Comparison of ENCODE assay signal across 25 mouse cellular contexts in genomic region chr10:12354106-12354505, GRCm38 (mm10).
DNase-seq lines count a peak whose midpoint lies in the region; ATAC-seq and TF ChIP-seq lines count a peak whose summit lies in the region.
"Had no signal": no experiment of that assay in that cellular context is flagged by ENCODE, and none has a peak within 500 bp of the region (broad histone marks: within the 10 kb centered on the region; RNA-seq: fewer than 3 reads in every experiment).

No protein-coding gene starts in this region.

- no peak overlapping the region for H3K4me2 ChIP-seq in forebrain, postnatal 0 days (ENCODE audit: low read depth)
- H3K4me2 ChIP-seq in heart, embryonic 12.5 days: no peak overlapping the region
- H3K4me2 ChIP-seq in heart, postnatal 0 days (ENCODE audit: low read depth, low read length): no peak overlapping the region
- H3K4me2 ChIP-seq: hindbrain, embryonic 13.5 days; liver, embryonic 12.5 days; midbrain, embryonic 15.5 days; neural tube, embryonic 15.5 days had no signal

- no peak overlapping the region for H3K9ac ChIP-seq in forebrain, postnatal 0 days
- no peak overlapping the region for H3K9ac ChIP-seq in heart, embryonic 12.5 days
- no peak overlapping the region for H3K9ac ChIP-seq in heart, postnatal 0 days (replicated peaks; ENCODE audit: low read depth, low read length)
- H3K9ac ChIP-seq: hindbrain, embryonic 13.5 days; liver, embryonic 12.5 days; liver, postnatal 0 days; midbrain, embryonic 15.5 days; neural tube, embryonic 15.5 days had no signal

- H3K9me3 ChIP-seq in forebrain, postnatal 0 days (ENCODE audit: low read length): no peaks in the 10 kb centered on the region
- no peaks in the 10 kb centered on the region for H3K9me3 ChIP-seq in forebrain, embryonic 10.5 days
- no peaks in the 10 kb centered on the region for H3K9me3 ChIP-seq in heart, embryonic 12.5 days (replicated peaks)
- no peaks in the 10 kb centered on the region for H3K9me3 ChIP-seq in heart, postnatal 0 days (replicated peaks; ENCODE audit: control insufficient read depth, low read length)
- H3K9me3 ChIP-seq: hindbrain, embryonic 13.5 days; liver, embryonic 12.5 days; midbrain, embryonic 10.5 days; midbrain, embryonic 15.5 days; neural tube, embryonic 15.5 days had no signal

- WGBS in forebrain, postnatal 0 days: 64% methylated on average over 5 of the region's 5 CpGs
- 88% methylated on average over 5 of the region's 5 CpGs for WGBS in forebrain, embryonic 10.5 days
- WGBS in heart, embryonic 12.5 days: 38% methylated on average over 5 of the region's 5 CpGs
- WGBS in heart, postnatal 0 days: 39% methylated on average over 5 of the region's 5 CpGs

- no peak overlapping the region for H3K4me3 ChIP-seq in forebrain, postnatal 0 days (ENCODE audit: low read depth, low read length)
- H3K4me3 ChIP-seq in forebrain, embryonic 10.5 days: no peak overlapping the region
- no peak overlapping the region for H3K4me3 ChIP-seq in heart, embryonic 12.5 days
- H3K4me3 ChIP-seq in heart, postnatal 0 days (ENCODE audit: low read depth, low read length): no peak overlapping the region
- H3K4me3 ChIP-seq: erythroblast, embryonic 14.5 days; hindbrain, embryonic 13.5 days; liver, embryonic 12.5 days; midbrain, embryonic 10.5 days; midbrain, embryonic 15.5 days; neural tube, embryonic 15.5 days had no signal

- H3K27ac ChIP-seq in forebrain, postnatal 0 days (ENCODE audit: low read depth, low read length): no peak overlapping the region
- H3K27ac ChIP-seq in forebrain, embryonic 10.5 days: no peak overlapping the region
- peak overlapping the region; percentile 73 for H3K27ac ChIP-seq in heart, embryonic 12.5 days (ENCODE audit: poor library complexity, severe bottlenecking)
- H3K27ac ChIP-seq in heart, postnatal 0 days (ENCODE audit: low read depth): peak overlapping the region; percentile 86
- H3K27ac ChIP-seq: hindbrain, embryonic 13.5 days; liver, embryonic 12.5 days; midbrain, embryonic 10.5 days; midbrain, embryonic 15.5 days; neural tube, embryonic 15.5 days had no signal

- H3K27me3 ChIP-seq in forebrain, postnatal 0 days (ENCODE audit: insufficient read depth, low read length): no peaks in the 10 kb centered on the region
- no peaks in the 10 kb centered on the region for H3K27me3 ChIP-seq in forebrain, embryonic 10.5 days (ENCODE audit: poor library complexity, severe bottlenecking)
- H3K27me3 ChIP-seq in heart, embryonic 12.5 days (replicated peaks): no peaks in the 10 kb centered on the region
- no peaks in the 10 kb centered on the region for H3K27me3 ChIP-seq in heart, postnatal 0 days (ENCODE audit: control insufficient read depth, insufficient read depth, low read length)
- H3K27me3 ChIP-seq: hindbrain, embryonic 13.5 days; liver, embryonic 12.5 days; midbrain, embryonic 15.5 days; neural tube, embryonic 15.5 days; Patski had no signal

- no peak for TF ChIP-seq CTCF in forebrain, postnatal 0 days (IDR thresholded peaks at IDR 0.05; ENCODE audit: low read depth)
- no peak for TF ChIP-seq CTCF in heart, postnatal 0 days (IDR thresholded peaks at IDR 0.05; ENCODE audit: low read depth)

- peak; percentile 88 for ATAC-seq in forebrain, postnatal 0 days
- no peak for ATAC-seq in heart, embryonic 12.5 days (ENCODE audit: insufficient number of reproducible peaks, low FRiP score)
- ATAC-seq in heart, postnatal 0 days (ENCODE audit: insufficient read depth, low read depth): peak; percentile 21; the same call in 1 of the 2 replicates
- ATAC-seq: forebrain, embryonic 14.5 days; intestine, embryonic 16.5 days; liver, embryonic 12.5 days; liver, postnatal 0 days; midbrain, embryonic 15.5 days; Patski had no signal

- no peaks in the 10 kb centered on the region for H3K4me1 ChIP-seq in forebrain, postnatal 0 days (ENCODE audit: insufficient read depth)
- no peaks in the 10 kb centered on the region for H3K4me1 ChIP-seq in forebrain, embryonic 10.5 days
- 0 out of 2 replicates have a peak, but pooled peaks cover 12% of the 10 kb centered on the region for H3K4me1 ChIP-seq in heart, embryonic 12.5 days (replicated peaks)
- H3K4me1 ChIP-seq in heart, postnatal 0 days (ENCODE audit: control insufficient read depth, insufficient read depth): 0 out of 2 replicates have a peak, but pooled peaks cover 6% of the 10 kb centered on the region
- H3K4me1 ChIP-seq: hindbrain, embryonic 13.5 days; liver, embryonic 12.5 days; midbrain, embryonic 10.5 days; midbrain, embryonic 15.5 days; neural tube, embryonic 15.5 days had no signal

- no peak for DNase-seq in forebrain, postnatal 0 days
- no peak for DNase-seq in forebrain, embryonic 10.5 days (ENCODE audit: extremely low spot score, low spot score)
- DNase-seq in heart, adult 11 months: no peak
- no peak for DNase-seq in heart, postnatal 0 days (ENCODE audit: low spot score)
- no peak for DNase-seq in heart, postnatal 4 days
- peak; percentile 9 for DNase-seq in telencephalon, adult 2 months (ENCODE audit: low read depth, low spot score)
- DNase-seq: cerebellum, adult 18-20 months; gastrocnemius, postnatal 10 days; kidney, adult 8-10 months; kidney, postnatal 10 days; layer of hippocampus, postnatal 36 days; left cerebral cortex, postnatal 4 days; liver, postnatal 0 days; retina, postnatal 1 day; right cerebral cortex, postnatal 14 days had no signal

- no peak for TF ChIP-seq EP300 in heart, postnatal 0 days (IDR thresholded peaks at IDR 0.05; ENCODE audit: low read depth)

- no peaks in the 10 kb centered on the region for H3K36me3 ChIP-seq in forebrain, postnatal 0 days (ENCODE audit: insufficient read depth)
- no peaks in the 10 kb centered on the region for H3K36me3 ChIP-seq in forebrain, embryonic 10.5 days (replicated peaks)
- no peaks in the 10 kb centered on the region for H3K36me3 ChIP-seq in heart, embryonic 12.5 days
- H3K36me3 ChIP-seq in heart, postnatal 0 days (replicated peaks; ENCODE audit: control insufficient read depth, insufficient read depth, low read length): no peaks in the 10 kb centered on the region
- H3K36me3 ChIP-seq: hindbrain, embryonic 13.5 days; liver, embryonic 12.5 days; midbrain, embryonic 10.5 days; midbrain, embryonic 15.5 days; neural tube, embryonic 15.5 days had no signal

Comparison
In these comparisons a context has a peak if more than half of its experiments do, and no peak if none do; other contexts are left out.
1. H3K27ac ChIP-seq: peak in heart, embryonic 12.5 days (single experiment) and heart, postnatal 0 days (single experiment); none in forebrain, postnatal 0 days (single experiment) and forebrain, embryonic 10.5 days (single experiment).